Mouse (Mus musculus) thymus, postnatal 25 days (tissue): ENCODE results near the gene Gpn2.

Source experiments
- DNase-seq: peaks from one replicate; pipeline ENCODE4 v3.0.0; 2022

The Gpn2 gene

DNA sequence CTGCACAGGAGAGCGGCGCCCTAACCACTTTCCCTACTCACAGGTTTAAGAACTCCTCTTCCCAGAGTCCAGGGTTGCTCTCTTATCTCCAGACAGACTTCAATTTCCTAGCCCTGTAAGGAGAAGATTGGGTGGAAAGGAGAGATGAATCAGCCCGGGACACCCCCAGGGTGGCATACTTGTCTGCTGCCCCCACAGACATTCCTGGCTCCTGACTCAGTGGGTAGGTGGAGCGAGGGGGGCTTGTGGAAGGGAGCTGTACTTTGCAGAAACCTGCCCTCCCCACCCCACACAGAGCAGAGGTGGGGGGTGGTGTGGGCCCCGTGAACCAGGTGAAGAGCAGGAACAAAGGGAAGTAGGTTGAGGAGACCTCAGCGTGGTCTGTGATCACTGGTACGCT, 11.4 kb downstream of the Gpn2 start:
- no peak for DNase-seq

- DNase-seq, result no peak
These were observed 11.9 kb downstream of the Gpn2 start for GRCm38 (mm10) chr4:133596084-133596483.

GRCm38 (mm10) chr4:133598616-133599015, 14.5 kb downstream of the Gpn2 start:
- DNase-seq, result no peak

DNA sequence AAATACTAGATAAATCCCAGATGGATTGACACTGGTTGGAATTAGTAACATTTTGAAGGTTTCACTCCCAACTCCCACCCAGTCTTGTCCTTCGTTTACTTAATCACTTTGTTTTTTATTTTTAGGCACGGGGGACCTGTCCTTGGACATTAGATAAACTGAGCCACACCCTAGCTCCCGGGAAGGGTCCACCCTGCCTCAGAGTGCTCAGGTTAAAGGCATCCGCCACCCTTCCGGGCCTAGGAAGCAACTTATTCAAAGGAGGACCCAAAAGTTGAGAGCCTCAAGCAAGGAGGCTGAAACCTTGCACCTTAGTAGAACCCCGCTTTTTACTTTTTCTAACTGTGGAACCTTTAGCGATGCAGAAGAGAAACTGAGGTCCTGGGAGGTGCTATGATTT, 15.0 kb downstream of the Gpn2 start:
- no peak for DNase-seq

DNA sequence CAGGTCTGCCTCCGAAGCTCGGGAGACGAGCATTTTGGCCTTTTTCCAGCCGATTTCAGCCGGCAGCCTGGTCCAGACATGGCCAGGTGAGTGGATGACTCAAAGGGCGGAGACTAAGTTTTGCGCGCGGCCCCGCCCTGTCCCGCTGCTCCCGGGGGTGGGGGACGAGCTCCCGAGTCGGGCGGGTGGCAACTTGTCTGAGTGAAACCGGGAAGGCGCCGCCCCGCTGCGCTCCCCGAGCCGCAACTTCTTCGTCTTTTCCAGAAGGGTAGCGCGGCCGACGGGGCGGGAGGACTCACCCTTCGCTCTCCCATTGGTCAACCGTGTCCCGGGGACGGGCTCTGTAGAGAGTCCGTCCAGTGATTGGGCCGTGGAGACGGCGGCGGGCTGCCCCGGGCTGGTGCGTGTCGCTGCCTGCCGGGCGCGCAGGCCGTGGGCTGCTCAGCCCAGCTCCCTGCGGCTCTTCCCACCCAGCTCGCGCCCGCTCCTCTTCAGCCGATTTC, 15.5 kb downstream of the Gpn2 start:
- peak; percentile 64 for DNase-seq

GRCm38 (mm10) chr4:133600306-133600705, 16.1 kb downstream of the Gpn2 start:
- DNase-seq, result no peak

DNA sequence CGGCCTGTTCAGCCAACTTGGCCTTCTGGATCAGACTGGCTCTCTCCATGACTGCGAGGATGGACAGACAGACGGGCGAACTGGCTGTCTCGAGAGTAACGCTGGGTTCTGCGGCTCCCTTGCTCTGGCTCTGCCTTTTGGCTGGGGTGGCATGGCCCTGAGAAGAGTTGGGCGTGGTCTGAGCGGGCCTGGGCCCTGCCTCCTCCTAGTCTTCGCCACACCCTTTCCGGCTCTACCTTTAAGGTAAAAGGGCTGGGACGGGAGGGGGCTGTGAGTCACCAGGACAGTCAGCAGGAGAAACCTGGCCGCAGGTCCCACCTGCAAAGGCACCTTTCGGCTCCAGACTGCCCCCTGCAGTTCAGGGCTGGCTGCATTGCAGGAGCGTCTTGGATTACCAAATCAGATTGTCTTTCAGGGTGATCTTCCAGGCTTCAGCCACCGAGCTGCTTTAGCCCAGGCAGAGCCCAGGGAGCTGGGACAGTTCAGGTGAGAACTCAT, 17.6 kb downstream of the Gpn2 start, which contains the start of gene Sfn:
Gene Sfn (minus strand): TSS at position 448 of the 498 bp plus-strand sequence.
- DNase-seq, result peak; percentile 63

- DNase-seq, result no peak
These were observed 18.9 kb downstream of the Gpn2 start for GRCm38 (mm10) chr4:133603056-133603455.

DNA sequence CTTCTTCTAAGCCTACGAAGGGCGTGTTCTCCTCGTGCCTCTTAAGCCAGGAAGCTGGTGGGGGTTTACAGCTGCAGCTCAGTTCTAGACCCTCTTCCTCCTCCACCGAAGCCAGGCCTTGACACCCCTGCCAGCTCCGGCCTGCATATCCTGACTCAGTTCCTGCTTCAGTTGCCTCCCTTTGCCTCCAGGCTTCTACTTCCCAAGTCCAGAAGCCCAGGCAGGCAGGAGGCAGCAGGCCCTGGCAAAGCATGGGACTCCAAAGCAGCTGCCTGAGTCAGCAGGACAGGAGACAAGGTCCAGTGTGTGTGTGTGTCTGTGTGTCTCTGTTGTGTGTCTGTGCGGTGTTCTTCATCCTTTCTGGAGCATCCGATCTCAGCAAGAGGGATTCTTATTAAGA, 20.0 kb downstream of the Gpn2 start:
- no peak for DNase-seq

GRCm38 (mm10) chr4:133604856-133605255, 20.7 kb downstream of the Gpn2 start:
- DNase-seq, result no peak

- no peak for DNase-seq
These were observed 21.2 kb downstream of the Gpn2 start for GRCm38 (mm10) chr4:133605330-133605729.

- no peak for DNase-seq
These were observed 23.1 kb downstream of the Gpn2 start for GRCm38 (mm10) chr4:133607284-133607683.

DNA sequence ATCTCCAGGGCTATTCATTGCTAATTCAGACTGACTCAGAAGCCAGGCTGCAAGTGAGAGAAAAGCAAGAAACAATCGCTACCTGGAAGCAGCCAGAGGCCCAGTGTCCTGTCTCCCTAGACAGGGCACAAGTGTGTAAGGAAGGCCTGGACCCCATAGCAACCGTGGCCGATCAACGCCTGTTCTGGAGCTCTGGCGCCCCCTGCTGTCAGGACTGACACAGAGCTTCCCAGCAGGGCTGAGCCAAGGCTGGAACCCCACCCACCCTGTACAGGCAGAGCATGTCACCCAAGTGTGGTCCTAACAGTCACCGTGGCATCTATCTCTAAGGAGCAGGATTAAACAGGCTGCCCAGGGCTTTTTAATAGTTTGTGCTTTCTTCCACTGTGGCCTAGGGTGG, 25.6 kb downstream of the Gpn2 start:
- DNase-seq, result peak; percentile 81

- no peak for DNase-seq
These were observed 27.7 kb downstream of the Gpn2 start for GRCm38 (mm10) chr4:133611815-133612214.

GRCm38 (mm10) chr4:133612416-133612815, 28.3 kb downstream of the Gpn2 start:
- no peak for DNase-seq

GRCm38 (mm10) chr4:133613026-133613425, 28.9 kb downstream of the Gpn2 start:
- DNase-seq, result no peak

DNA sequence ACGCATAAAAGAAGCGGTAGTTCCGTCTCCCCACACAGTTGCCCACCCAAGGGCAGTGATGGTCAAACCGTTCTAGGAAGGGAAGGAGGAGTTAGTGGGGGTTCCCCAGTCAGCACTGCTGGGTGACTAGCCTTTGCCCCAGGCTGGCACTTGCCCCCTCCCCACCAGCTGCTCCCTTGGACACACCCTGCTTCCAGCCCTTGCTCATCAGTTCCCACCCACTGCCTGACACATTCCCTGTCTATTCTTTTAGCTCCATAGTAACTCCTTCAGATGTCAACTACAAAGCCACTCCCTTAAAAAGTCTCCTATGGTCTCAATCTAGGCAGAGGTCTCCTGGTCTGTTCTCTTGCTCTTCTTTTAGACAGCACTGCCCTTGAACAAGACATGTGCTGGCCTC, 29.7 kb downstream of the Gpn2 start:
- DNase-seq, result no peak

- DNase-seq, result no peak
These were observed 30.2 kb downstream of the Gpn2 start for GRCm38 (mm10) chr4:133614274-133614761.

DNA sequence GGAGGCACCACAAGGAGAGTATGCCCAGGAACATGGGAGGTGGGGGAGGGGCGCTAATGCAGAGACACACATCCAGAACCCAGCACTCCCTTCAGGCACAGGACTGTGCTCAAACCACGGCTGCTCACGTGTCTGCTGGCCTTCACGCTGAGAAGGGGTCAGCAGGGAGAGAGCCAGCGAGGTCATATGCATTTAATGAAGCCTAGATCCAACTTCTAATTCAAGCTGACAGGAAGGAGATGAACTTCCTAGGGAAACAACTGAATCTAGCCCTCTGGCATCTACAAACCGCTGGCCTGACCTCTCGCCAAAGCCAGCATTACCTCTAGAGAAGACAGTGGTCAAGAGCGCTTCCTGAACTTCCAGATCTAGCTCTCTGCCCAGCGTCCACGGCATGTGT, 31.3 kb downstream of the Gpn2 start:
- no peak for DNase-seq

DNA sequence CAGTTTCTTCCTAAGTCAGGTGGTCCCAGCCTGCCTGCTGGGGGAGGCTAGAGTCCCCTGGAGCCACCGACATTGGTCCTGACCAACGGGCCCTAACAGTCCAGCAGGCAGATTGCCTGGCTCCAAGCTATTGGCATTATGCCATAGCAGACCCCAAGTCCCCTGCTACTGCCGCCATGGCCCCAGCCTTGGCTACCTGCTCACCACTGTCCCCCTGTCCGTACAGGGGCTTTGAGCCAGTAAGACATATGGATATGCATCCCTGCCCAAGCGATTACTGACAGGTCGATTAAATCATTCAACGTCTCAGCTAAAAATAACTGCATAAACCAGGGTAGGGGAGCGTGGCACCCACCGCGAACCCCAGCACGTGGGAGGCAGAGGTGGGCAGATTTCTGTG, 33.8 kb downstream of the Gpn2 start:
- DNase-seq, result no peak

- DNase-seq, result no peak
These were observed 35.4 kb downstream of the Gpn2 start for GRCm38 (mm10) chr4:133619473-133620136.

DNA sequence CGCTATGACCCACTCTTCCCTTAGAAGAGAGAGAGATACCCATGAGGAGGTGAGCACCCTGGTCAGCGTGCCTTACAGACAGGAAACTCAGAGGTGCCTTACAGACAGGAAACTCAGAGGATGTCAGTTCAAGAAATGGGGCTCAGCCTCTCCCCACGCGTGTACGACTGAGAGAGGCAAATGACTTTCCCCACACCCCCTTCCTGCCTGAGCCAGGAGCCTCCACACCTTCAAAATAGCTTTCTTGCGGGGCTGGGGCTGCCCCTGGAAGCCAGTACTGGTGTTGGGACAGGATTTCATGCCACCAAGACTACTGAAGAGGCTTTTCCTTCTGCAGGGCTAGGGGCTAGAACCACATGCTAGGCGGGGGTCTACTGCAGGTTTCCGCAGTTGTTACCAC, 36.5 kb downstream of the Gpn2 start:
- DNase-seq, result peak; percentile 46

- peak; percentile 58 for DNase-seq
These were observed 38.1 kb downstream of the Gpn2 start for GRCm38 (mm10) chr4:133622161-133622695.

DNA sequence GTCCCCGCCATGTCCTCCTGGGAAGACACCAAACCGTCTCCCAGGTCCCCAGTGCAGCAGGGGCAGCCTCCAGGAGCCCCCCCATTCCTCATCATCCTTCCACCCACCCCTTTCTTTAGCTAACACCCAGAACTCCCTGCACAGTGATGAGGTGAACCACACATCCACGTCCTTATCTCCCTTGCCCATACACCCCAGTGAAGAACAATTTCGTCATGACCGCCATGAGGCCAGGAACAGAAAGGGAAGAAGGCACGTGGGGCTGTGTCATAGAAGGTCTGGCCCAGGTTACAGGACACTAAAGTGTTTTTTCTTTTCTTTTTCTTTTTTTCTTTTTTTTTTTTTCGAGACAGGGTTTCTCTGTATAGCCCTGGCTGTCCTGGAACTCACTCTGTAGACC, 40.7 kb downstream of the Gpn2 start:
- DNase-seq, result no peak
